Mouse (Mus musculus) CH12.LX (cell line): ENCODE data around the gene Fam219a. TPM values are rescaled to one million over a fixed set of nuclear protein-coding genes. Genes with fewer than 3 reads are reported as not detected.

ENCODE experiments used
- DNase-seq: peaks from one replicate; pipeline ENCODE4 v3.0.0-alpha.2; 2013; ENCODE audit errors: extremely low read depth
- H3K27ac ChIP-seq: 2 replicates; pipeline ENCODE4 v1.5.1; 2012; ENCODE audit warnings: low read depth, mild to moderate bottlenecking, control low read depth, moderate library complexity; ENCODE audit not compliant: insufficient read depth
- H3K27me3 ChIP-seq: replicated peaks from 2 replicates; pipeline ENCODE3; 2012; ENCODE audit warnings: inconsistent platforms
- H3K36me3 ChIP-seq, 2 experiments: replicated peaks in 1 of 2; 2 replicates each; pipeline versions ENCODE3 to v1.6.1; 2012; ENCODE audit warnings: inconsistent platforms in 1 of 2, low read length in 1 of 2, mild to moderate bottlenecking in 1 of 2, mixed read lengths in 1 of 2, moderate library complexity in 1 of 2; ENCODE audit not compliant: control insufficient read depth in 1 of 2, insufficient read depth in 1 of 2
- H3K4me1 ChIP-seq, 2 experiments: 2 replicates each; pipeline ENCODE4 v1.6.1; 2012; ENCODE audit warnings: inconsistent platforms in 1 of 2, moderate library complexity in 1 of 2; ENCODE audit not compliant: insufficient read depth in 2 of 2, control insufficient read depth in 1 of 2
- H3K4me2 ChIP-seq: 2 replicates; pipeline ENCODE4 v1.6.1; 2012; ENCODE audit warnings: low read depth, mild to moderate bottlenecking, control low read depth; ENCODE audit not compliant: poor library complexity, insufficient read depth, severe bottlenecking
- H3K4me3 ChIP-seq, 3 experiments: fragments of 150-350 bp in 1 of 3; sonication (generic) in 1 of 3; replicated peaks in 1 of 3; 2 replicates each; pipeline versions ENCODE3 to v1.5.1; 2011 to 2012; ENCODE audit warnings: low read depth in 2 of 3, low read length in 2 of 3, mild to moderate bottlenecking in 2 of 3, moderate library complexity in 2 of 3, control low read depth in 1 of 3, improper control_type of control experiment in 1 of 3, inconsistent platforms in 1 of 3, mixed read lengths in 1 of 3; ENCODE audit not compliant: poor library complexity in 1 of 3
- H3K79me2 ChIP-seq: replicated peaks from 2 replicates; pipeline ENCODE4 v1.6.1; 2012; ENCODE audit warnings: mild to moderate bottlenecking, moderate library complexity; ENCODE audit not compliant: control insufficient read depth, poor library complexity, insufficient read depth, severe bottlenecking; ENCODE audit errors: extremely low read depth
- H3K9ac ChIP-seq: 2 replicates; pipeline ENCODE4 v1.6.1; 2012; ENCODE audit warnings: low read depth, mild to moderate bottlenecking, control low read depth, moderate library complexity; ENCODE audit not compliant: insufficient read depth
- H3K9me3 ChIP-seq: replicated peaks from 2 replicates; pipeline ENCODE3; 2012; ENCODE audit warnings: low read length, inconsistent platforms, mixed read lengths
- BHLHE40 ChIP-seq: IDR thresholded peaks from 2 replicates; pipeline ENCODE4 v1.6.1; 2011; ENCODE audit warnings: mild to moderate bottlenecking, low read depth, low read length, improper control_type of control experiment
- CHD2 ChIP-seq: IDR thresholded peaks from 2 replicates; pipeline ENCODE4 v1.6.1; 2011; ENCODE audit warnings: low read length, improper control_type of control experiment
- ELF1 ChIP-seq: IDR thresholded peaks from 2 replicates; pipeline ENCODE4 v1.6.1; 2014; ENCODE audit warnings: low read depth, mild to moderate bottlenecking, inconsistent platforms, low read length, improper control_type of control experiment
- MAX ChIP-seq: IDR thresholded peaks from 2 replicates; pipeline ENCODE4 v1.6.1; 2011; ENCODE audit warnings: low read length, improper control_type of control experiment
- MAZ ChIP-seq: IDR thresholded peaks from 2 replicates; pipeline ENCODE4 v1.6.1; 2012; ENCODE audit warnings: low read depth, mild to moderate bottlenecking, inconsistent platforms, low read length, improper control_type of control experiment, moderate library complexity
- MYC ChIP-seq: IDR thresholded peaks from 2 replicates; pipeline ENCODE4 v1.6.1; 2011; ENCODE audit warnings: low read depth, mild to moderate bottlenecking, improper control_type of control experiment, low read length
- NRF1 ChIP-seq: IDR thresholded peaks from 2 replicates; pipeline ENCODE4 v1.6.1; 2014; ENCODE audit warnings: low read depth, mild to moderate bottlenecking, inconsistent platforms, low read length, improper control_type of control experiment, moderate library complexity
- RAD21 ChIP-seq: IDR thresholded peaks from 2 replicates; pipeline ENCODE4 v1.6.1; 2011; ENCODE audit warnings: low read depth, mild to moderate bottlenecking, low read length, improper control_type of control experiment, moderate library complexity
- SIN3A ChIP-seq: IDR thresholded peaks from 2 replicates; pipeline ENCODE4 v1.6.1; 2012; ENCODE audit warnings: low read length, improper control_type of control experiment, inconsistent platforms
- SMC3 ChIP-seq: IDR thresholded peaks from 2 replicates; pipeline ENCODE4 v1.6.1; 2011; ENCODE audit warnings: low read depth, low read length, improper control_type of control experiment
- USF1 ChIP-seq: IDR thresholded peaks from 2 replicates; pipeline ENCODE4 v1.6.1; 2014; ENCODE audit warnings: low read depth, mild to moderate bottlenecking, inconsistent platforms, low read length, improper control_type of control experiment
- ZKSCAN1 ChIP-seq: IDR thresholded peaks from 2 replicates; pipeline ENCODE4 v1.6.1; 2012; ENCODE audit warnings: low read depth, inconsistent platforms, low read length, improper control_type of control experiment, borderline replicate concordance
- ZNF384 ChIP-seq: IDR thresholded peaks from 2 replicates; pipeline ENCODE4 v1.6.1; 2012; ENCODE audit warnings: low read depth, low read length, improper control_type of control experiment, inconsistent platforms
- dilution Hi-C: fragments of 300-500 bp; cut with MboI; formaldehyde crosslinking; loops from 2 replicates; pipeline ENCODE4 v1.14.3; 2020; ENCODE audit warnings: low sequenced_read_pairs; ENCODE audit not compliant: extremely low pct_unique_long_range_greater_than_20kb, extremely low pct_ligation_motif_present
- in situ Hi-C: fragments of 300-500 bp; cut with MboI; formaldehyde crosslinking; loops from 3 replicates; pipeline ENCODE4 v1.14.3; 2019; ENCODE audit warnings: low sequenced_read_pairs, low pct_ligation_motif_present, low pct_unique_long_range_greater_than_20kb, mixed read lengths
- polyA plus RNA-seq: library from polyadenylated mRNA; unstranded; fragments of >175 nt; gene quantifications from 2 replicates; pipeline ENCODE4 v1.2.1, GENCODE M21; 2012; ENCODE audit warnings: low read depth; ENCODE audit not compliant: insufficient read length
- total RNA-seq, 2 experiments: library from RNA; depleted of rRNA; stranded (reverse); fragments of 300-350 nt in 1 of 2; fragments of >200 nt in 1 of 2; gene quantifications; 2 replicates each; pipeline ENCODE4 v1.2.3; 2012 to 2014

Fam219a gene
- total and polyA plus RNA-seq, 3 experiments = 0.20 to 1.5 (median 1.2) TPM

- dilution Hi-C loops = no loop called here
- Histone ChIP-seq H3K27ac (no peak overlapping the region), H3K36me3 (no peaks in the 10 kb centered on the region), H3K9ac (no peak overlapping the region), H3K27me3 (no peaks in the 10 kb centered on the region), H3K4me1 (peaks cover 0 to 8% of the 10 kb centered on the region in 2 experiments; a peak in 2 of 4 replicates), H3K9me3 (no peaks in the 10 kb centered on the region), H3K4me3 (no peak overlapping the region), H3K79me2 (no peaks in the 10 kb centered on the region), H3K4me2 (no peak overlapping the region)
- DNase-seq = no peak
- no peak for TF ChIP-seq NRF1
- TF ChIP-seq MAX = no peak
- TF ChIP-seq ZKSCAN1 = no peak
- no peak for TF ChIP-seq MAZ
- no peak for TF ChIP-seq USF1
- no peak for TF ChIP-seq SIN3A
- no peak for TF ChIP-seq RAD21
- no peak for TF ChIP-seq ELF1
- in situ Hi-C loops = no loop called here
These were observed 12.9 kb downstream of the Fam219a start for GRCm38 (mm10) chr4:41556311-41556953.

GRCm38 (mm10) chr4:41554994-41555663 is 14.2 kb downstream of the Fam219a start:
- no peak for TF ChIP-seq CHD2
- TF ChIP-seq ZNF384 = no peak
- TF ChIP-seq SMC3 = no peak
- TF ChIP-seq BHLHE40 = no peak
- TF ChIP-seq MYC = no peak
- TF ChIP-seq, all 38 proteins: peak for 0
- Histone ChIP-seq H3K9ac (no peak overlapping the region), H3K4me3 (no peak overlapping the region), H3K36me3 (no peaks in the 10 kb centered on the region), H3K79me2 (no peaks in the 10 kb centered on the region), H3K4me1 (peaks cover 0 to 8% of the 10 kb centered on the region in 2 experiments; a peak in 2 of 4 replicates), H3K4me2 (no peak overlapping the region), H3K27ac (no peak overlapping the region), H3K9me3 (no peaks in the 10 kb centered on the region), H3K27me3 (peaks cover 2% of the 10 kb centered on the region)
- no peak for DNase-seq
- dilution Hi-C loops (no loop called here), in situ Hi-C loops (no loop called here)
